Mouse (Mus musculus): Measurements from ENCODE around the gene Ccdc157.

Gene Ccdc157

GRCm38 (mm10) chr11:4103522-4103921 lies 56.6 kb downstream of the Ccdc157 start:
- DNase-seq (ENCODE audit: low read depth, low spot score) = no peak

GRCm38 (mm10) chr11:4101851-4102250 lies 58.2 kb downstream of the Ccdc157 start:
- DNase-seq (ENCODE audit: low read depth, low spot score) = no peak

GRCm38 (mm10) chr11:4099447-4099846 lies 60.6 kb downstream of the Ccdc157 start:
- no peak for DNase-seq (ENCODE audit: low read depth, low spot score)

- DNase-seq (ENCODE audit: low read depth, low spot score) = no peak
These were observed 61.3 kb downstream of the Ccdc157 start for GRCm38 (mm10) chr11:4098816-4099215.

- DNase-seq (ENCODE audit: low read depth, low spot score) = no peak
These were observed 62.0 kb downstream of the Ccdc157 start for GRCm38 (mm10) chr11:4098120-4098519.

GRCm38 (mm10) chr11:4097091-4097621 lies 62.9 kb downstream of the Ccdc157 start:
- peak; percentile 18 for DNase-seq (ENCODE audit: low read depth, low spot score)

- peak; percentile 99 for DNase-seq (ENCODE audit: low read depth, low spot score)
These were observed 63.8 kb downstream of the Ccdc157 start for GRCm38 (mm10) chr11:4096054-4096984.

- DNase-seq (ENCODE audit: low read depth, low spot score) = peak; percentile 59
These were observed 64.7 kb downstream of the Ccdc157 start, which contains the start of gene Mtfp1 for GRCm38 (mm10) chr11:4095171-4096053. Gene Mtfp1, minus strand, starts transcription at chr11:4095445.

GRCm38 (mm10) chr11:4094378-4095170 lies 65.5 kb downstream of the Ccdc157 start:
- DNase-seq (ENCODE audit: low read depth, low spot score) = peak; percentile 60

- DNase-seq (ENCODE audit: low read depth, low spot score) = no peak
These were observed 66.4 kb downstream of the Ccdc157 start for GRCm38 (mm10) chr11:4093459-4094377.
